Mouse (Mus musculus) fat pad, adult 2 months (tissue): ENCODE data around the gene Tfap4.

Source experiments
- DNase-seq: peaks from one replicate; pipeline ENCODE4 v3.0.0-alpha.2; 2011; ENCODE audit warnings: low read depth, low spot score; ENCODE audit errors: extremely low read depth

The Tfap4 gene

DNA sequence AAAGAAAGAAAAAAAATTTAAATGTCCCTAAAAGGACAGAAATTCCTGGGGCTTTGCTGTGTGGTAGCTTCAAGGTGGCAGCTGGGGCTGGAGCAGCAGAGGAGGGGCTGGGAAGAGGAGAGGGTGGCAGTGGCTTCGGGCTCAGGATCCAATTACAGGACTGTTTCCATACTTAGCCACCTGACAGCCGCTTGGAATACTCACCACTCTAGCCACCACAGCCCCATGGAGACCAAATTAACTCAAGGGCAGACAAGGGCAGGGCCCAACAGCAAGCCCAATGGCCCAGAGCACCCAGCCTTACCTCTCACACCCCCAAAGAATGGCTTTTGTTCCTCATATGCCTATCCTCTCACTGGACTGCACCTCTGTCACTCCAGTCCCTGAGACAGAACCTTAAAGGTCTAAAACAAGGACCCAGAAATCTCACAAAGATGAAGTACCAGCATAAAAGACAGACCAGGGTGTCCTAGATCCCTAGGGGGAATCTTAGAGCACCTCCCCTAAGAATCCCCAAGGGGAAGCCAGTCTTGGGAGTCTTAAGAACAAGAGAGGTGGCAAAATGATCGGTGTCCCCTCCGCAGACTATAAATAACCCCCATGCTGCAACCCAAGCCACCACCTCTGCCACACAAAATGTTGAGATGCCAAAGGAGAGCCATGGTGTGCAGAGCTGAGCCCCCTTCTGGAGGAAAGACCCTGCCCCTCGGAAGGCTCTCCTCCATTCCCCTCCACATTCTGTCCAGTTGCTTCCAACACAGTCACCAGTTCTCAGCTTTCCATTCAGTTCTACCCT, 37.7 kb downstream of the Tfap4 start:
- no peak for DNase-seq

DNA sequence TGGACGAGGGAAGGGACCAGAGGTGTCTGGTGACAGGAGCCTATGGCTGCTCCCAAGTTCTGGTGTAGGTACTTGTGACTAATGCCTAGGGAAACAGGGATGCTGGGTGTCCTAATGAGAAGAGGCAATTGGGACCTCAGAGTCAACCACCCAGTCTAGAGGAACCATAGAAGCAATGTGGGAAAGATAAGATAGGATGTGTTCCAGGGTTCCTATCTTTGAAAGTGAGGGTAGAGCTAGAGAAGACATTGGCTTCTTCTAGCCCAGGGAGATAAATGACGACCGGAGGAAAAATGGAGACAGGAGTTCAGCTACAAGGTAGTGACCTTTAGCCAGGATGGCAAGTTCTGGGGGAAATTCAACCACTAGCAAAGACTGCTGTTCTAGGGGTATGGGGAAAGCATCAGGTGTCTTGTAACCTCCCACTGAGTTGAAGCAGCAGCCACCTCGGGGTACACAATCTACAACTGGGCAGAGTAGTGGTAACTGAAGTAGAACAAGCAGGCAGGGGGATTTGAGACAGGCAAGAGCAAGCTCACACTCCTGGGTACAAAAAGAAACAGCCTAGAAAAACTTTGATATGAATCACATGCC, 38.5 kb downstream of the Tfap4 start:
- DNase-seq = no peak

DNA sequence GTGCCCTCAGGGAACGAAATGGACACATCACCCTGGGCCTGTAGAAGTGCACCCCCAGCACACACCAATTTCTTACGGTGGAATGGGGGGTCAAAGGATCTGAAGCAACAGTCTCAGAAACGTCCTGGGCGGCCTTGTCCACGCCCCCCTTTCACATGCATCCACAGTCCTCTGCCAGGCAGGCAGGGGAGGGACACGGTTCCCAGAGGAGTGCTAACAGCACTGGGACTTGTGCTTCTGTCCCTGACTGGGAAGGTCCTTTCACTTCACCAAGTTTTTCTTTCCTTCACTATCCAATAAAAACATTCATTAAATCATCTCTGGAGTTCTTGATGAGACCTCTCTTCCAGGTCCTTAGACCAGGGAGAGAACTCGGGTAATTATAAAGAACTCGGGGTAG, 39.0 kb downstream of the Tfap4 start:
- DNase-seq = no peak

DNA sequence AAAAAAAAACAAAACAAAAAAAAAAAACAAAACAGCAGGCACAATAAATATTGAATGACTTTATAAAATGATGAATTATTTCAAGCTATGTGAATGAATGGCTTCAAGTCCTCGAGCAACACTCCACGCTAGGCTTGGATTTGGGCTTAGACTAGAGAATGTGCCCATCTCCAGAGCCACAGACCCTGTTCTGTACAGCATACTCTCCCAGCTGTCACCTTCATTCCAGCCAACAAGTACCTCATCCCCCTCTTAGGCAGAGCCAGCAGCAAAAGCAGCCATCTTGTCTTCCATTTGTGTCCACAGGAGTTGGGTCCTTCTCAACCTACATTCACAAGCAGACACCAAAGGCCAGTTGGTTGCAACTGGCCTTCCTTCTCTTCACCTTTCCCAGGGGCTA, 39.8 kb downstream of the Tfap4 start:
- no peak for DNase-seq

DNA sequence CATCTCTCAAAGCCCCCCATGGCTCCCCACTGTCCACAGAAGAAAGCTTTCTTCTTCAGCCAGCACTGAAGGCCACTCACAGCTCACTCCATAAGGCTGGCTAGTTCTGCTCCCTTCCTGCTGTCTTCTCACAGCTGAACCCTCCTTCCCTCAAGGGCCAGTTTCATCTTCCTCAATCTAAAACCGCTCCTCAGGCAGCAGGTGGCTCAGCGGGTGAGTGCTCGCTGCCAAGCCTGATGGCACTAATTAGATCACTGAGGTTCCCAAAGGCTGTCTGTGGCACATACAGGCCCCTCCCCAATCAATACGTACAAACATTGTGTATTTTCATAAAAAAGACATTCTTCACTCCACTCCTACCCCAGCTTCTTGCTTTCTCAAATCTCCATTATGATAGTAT, 40.5 kb downstream of the Tfap4 start:
- DNase-seq = no peak

DNA sequence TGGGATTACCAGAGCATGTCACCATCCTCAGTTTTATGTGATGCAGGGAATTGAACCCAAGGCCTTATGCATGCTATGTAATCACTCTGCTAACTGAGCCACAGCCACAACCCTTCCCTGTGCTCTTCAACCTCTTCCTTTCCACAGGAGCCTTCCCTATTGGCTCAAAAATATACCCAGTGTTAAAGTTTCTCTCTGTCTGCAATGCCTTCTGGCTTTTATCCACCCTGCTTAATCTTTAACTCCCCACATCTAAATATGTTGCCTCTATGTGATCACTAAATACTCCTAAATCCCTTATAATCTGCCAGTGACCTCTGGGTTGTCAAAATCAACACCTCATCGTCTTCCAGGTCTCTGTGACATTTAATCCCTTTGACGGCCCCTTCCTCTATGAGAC, 41.7 kb downstream of the Tfap4 start:
- no peak for DNase-seq

DNA sequence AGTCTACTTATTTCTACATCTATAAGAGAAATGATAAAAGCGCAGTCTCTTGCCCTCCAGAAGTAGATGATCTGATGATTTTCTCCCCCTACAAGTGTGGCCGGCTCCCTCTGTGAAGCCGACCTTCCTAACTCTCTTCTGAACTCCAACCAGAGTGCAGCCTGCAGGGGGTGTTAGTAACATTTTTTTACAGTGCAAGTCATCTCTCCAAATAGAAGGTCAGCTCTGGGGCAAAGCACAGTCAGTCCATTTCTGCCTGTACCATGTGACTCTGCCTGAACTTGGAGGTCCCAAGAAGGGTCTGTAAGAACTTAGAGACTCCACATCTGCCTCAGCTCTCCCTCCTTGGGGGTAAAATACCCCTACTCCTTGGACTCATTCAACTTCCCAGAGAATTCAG, 45.3 kb downstream of the Tfap4 start:
- no peak for DNase-seq

DNA sequence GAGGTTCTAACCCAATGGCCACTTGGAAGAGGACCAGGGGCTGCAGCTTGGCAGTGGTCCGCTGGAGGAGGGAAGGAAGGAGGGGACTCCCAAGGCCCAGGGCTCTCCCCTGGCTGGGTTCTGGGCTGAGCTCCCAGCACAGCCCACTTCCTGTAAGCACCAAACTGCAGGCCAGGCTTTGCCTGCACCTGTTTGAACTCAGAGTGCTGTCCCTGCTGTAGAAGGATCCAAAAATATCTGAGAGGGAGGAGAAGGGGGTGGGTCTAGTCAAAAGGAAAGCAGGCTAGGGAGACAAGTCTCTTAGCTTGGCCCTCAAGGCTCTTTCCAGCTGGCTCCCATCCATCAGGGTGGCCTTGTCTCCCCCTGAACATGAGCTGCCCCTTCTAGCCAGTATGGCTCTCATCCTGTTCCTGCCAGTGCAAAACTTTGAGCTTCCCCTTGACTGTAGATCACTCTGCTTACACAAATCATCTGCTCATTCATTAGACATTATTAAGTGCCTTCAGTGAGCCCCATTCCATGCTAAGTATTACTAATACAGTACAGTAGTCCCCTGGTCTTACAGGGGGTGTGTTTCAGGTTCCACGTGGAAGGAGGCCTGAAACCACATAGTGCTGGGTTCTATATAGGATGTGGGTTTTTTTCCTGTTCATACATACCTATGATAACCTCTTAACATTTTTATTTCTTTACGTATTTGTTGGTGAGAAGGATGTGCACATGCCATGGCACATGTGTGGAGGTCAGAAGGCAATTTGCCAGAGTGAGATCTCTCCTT, 46.8 kb downstream of the Tfap4 start:
- no peak for DNase-seq

DNA sequence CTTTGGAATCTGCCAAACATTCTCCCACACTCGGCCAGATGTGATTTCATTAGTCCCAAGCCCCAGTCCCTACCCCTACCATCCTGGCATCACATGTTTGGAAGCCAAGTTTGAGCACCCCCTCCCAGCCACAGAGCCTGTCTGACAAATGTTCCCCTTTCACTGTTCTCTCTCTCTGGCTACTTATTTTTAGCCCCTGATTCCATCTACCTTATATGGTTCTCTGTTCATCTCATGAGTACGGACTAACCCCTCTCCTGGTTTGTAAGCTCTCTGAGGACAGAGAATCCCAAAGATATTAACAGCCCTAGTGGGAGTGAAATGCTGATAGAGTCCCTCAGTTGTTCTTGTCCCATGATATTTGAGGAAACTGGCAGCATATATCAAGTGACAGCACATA, 48.3 kb downstream of the Tfap4 start:
- DNase-seq = no peak

DNA sequence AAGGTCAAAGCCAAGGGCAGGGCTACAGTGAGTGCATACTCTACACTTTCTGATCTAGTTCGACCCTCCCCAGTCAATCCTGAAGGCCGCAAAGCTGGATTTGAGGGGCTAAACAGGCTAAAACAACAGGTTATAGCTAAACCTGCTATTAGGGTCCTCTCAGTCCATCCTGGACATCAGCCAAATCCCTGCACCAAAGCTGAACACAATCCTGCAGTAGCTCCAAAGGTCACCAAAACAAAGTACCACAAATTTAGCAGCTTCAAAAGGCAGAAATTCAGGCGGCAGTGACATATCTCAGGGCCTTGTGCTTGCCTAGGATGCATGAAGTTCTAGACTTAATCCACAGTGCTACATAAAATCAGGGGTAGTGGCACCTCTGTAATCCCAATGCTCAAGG, 53.5 kb downstream of the Tfap4 start:
- DNase-seq = no peak

DNA sequence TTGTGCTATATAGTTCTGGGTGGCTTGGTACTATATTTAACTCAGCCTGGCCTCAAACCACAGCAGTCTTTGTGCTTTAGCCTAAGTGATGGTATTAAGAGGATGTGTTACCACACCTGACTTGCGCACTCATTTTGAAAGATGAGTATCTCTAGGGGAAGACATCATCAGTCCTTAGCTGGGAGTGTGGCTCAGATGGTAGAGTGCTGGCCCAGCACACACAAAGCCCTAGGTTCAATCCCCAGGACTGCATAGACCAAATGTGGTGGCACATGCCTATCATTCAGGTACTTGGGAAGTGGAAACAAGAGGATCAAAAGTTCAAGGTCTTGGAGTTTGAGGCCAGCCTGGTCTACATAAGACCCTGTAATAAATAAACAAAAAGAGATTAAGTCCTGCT, 56.2 kb downstream of the Tfap4 start:
- no peak for DNase-seq

DNA sequence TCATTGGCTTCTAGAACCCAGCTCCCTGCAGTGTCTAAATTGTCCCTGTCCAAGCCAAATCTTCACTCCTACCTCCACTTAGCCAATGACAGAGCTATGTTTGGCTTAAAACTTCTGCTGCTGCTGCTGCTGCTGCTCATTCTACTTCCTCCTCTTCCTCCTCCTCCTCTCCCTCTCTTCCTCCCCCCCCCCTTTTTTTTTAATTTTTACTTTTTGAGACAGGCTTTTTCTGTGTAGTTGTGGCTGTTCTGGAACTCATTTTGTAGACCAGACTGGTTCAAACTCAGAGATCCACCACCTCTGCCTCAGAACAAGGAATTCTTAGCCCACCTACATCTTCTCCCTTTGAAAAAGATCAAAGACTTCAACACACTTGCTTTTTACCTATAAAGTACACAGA, 57.1 kb downstream of the Tfap4 start:
- DNase-seq = no peak

DNA sequence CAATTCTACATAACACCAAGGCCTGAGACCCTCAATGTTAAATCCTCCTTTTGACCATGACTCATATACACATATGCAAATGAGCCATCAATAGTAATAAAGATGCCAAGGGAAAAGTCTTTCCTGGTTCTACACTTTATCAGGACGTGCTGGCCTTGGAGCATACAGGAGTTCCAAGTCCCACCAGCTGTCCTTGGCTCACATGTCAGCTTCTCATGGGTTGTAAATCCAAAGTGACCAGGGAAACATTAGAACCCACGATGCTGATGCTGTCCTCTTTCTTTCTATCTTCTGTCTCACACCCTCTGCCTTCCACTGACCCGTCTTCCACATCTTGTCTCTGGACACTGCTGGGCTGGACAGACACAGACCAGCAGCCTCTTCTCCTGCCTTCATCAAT, 58.0 kb downstream of the Tfap4 start:
- no peak for DNase-seq

DNA sequence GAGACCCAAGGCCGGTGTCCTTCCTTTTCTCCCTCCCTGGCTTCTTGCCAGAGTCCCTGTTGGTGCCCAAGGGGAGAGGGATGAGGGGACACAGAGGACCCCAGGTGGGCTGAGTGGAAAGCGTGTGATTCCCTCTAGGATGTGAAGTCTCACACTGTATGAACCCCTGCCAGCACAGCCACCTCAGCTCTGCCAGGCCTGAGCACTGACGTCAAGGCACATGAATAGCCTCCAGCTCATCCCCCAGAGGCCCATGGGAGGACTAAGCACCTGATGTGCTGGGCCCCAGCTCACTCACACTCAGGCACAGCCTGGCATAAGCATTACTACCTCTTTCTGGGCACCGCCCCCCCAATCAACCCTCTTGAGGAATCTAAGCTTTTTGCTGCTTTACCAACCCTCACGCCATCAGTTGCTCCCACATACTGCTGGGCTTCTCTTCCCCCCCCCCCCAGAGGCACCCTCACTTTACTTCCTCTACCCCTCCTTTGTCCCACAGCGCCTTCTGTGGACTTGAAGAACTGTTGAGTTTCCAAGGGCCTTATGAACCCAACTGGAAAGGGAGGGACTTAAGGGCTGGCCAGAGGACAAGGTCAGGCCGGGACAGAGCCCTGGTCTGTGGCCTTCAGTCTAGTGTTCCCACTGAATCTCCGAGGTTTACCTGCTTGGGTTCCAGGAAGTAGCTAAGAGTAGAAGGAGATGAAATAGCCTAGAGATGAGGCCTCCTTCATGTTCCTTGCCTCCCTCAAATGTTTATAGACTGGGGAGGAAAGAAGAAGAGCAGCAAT, 58.9 kb downstream of the Tfap4 start:
- no peak for DNase-seq

DNA sequence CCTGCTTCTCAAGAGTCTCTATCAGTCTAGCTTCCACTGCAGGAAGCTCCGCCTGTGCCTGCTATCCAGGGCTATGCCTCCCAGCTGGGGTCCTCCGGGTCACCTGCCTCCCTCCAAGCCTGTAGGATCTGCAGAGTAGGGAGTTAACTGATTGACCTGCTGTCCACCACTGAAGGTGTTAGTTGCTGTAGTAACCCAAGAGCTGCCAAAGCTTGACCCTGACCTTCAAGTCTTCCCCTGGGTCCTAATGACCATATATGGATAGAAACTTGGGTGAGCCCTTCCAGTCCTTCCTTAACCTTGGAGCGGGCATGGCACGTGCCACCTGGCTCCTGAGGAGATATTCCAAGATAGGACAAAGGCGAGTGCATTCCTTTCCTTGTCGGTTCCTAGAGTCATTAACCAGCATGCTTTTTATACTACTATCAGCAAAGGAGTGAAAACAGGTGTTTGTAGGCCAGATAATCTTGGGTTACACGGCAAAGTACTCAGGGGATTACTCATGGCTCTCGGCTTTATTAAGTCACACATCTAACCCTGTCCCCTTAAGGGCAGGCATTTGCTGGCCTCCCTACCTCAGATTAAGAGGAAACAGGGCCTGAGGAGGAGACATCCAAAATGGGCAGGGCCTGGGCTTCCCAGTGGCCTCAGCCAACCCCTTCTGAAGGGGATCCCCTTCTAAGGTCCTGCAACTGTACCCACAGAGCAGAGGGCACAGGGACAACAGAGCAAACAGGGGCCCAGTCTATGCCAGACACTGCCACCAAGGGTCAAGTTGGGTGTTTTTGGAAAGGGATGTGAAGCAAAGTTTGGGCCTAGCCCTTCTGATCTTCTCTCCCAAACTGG, 61.7 kb downstream of the Tfap4 start:
- no peak for DNase-seq

DNA sequence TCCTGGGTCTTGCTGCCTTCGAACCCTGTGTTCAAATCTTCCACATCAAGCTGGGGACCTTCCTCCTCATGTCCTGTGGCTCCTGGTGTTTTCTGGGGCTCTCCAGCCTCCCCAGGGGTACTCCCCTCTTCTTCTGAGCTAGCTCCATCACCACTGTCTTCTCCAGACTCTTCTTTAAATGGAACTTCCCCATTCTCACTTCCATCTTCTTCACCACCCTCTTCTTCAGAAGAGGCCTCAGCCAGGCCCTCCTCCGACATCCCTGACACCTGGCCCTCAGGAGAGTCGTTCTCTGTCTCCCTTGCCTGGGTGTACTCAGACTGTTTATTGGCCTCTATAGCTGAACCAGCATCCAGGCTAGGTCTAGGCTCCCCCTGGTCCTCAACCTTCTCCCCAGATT, 63.2 kb downstream of the Tfap4 start:
- DNase-seq = no peak

DNA sequence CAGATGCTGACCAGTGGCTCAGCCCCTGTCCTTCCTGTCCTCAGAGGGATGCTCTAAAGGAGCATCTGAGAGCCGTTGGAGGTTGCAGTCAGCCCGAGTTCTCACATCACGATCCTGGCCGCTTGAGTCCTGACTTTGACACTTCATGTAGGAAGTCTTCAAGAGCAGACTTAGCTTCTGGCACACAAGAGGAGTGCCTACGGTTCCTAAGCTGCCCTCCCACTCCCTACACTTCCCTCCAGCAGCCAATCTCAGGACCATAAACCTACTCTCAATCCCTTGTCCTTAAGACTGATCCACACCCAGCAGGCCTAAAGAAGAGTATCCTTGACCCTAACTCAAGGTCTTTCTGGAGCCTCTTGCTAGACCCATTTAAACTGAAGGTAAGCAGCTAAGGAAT, 63.8 kb downstream of the Tfap4 start:
- no peak for DNase-seq
